Mouse (Mus musculus): Measurements from ENCODE around the gene Rin1. TPM values are rescaled to one million over a fixed set of nuclear protein-coding genes. Genes with fewer than 3 reads are reported as not detected.

Rin1 gene
- total and polyA plus RNA-seq, 2 experiments, result 0.09 to 0.78 TPM

- WGBS, result 10% methylated on average over 8 of the region's 8 CpGs
- TF ChIP-seq CTCF (IDR thresholded peaks at IDR 0.05; ENCODE audit: low read depth, low read length) (peak; percentile 51), POLR2A (IDR thresholded peaks at IDR 0.05; ENCODE audit: extremely low read depth, insufficient read depth, low read length) (no peak)
- DNase-seq (ENCODE audit: extremely low read depth, low read depth, low spot score), result peak; percentile 24
These were observed 35.3 kb upstream of the Rin1 start for GRCm38 (mm10) chr19:5014961-5015398.

GRCm38 (mm10) chr19:5016221-5016742 lies 34.0 kb upstream of the Rin1 start:
- H3K27me3 ChIP-seq (ENCODE audit: control insufficient read depth, insufficient read depth, low read length), result no peaks in the 10 kb centered on the region
- no peaks in the 10 kb centered on the region for H3K4me1 ChIP-seq (ENCODE audit: control insufficient read depth, insufficient read depth, low read length)
- TF ChIP-seq CTCF (IDR thresholded peaks at IDR 0.05; ENCODE audit: low read depth, low read length) (no peak), POLR2A (IDR thresholded peaks at IDR 0.05; ENCODE audit: extremely low read depth, insufficient read depth, low read length) (no peak)
- 36% methylated on average over 10 of the region's 10 CpGs for WGBS
- H3K4me3 ChIP-seq (ENCODE audit: insufficient read depth, low read depth, low read length), result no peak overlapping the region
- DNase-seq (ENCODE audit: extremely low read depth, low read depth, low spot score), result no peak
- H3K27ac ChIP-seq (replicated peaks; ENCODE audit: insufficient read depth, low read depth, low read length), result no peak overlapping the region
- H3K9ac ChIP-seq (ENCODE audit: low read depth, low read length), result no peak overlapping the region
- no peaks in the 10 kb centered on the region for H3K79me2 ChIP-seq (ENCODE audit: control insufficient read depth, insufficient read depth, low read length)
- no peaks in the 10 kb centered on the region for H3K36me3 ChIP-seq (ENCODE audit: control insufficient read depth, insufficient read depth, low read length)

More at GRCm38 (mm10) chr19:5014961-5015398, 35.3 kb upstream of the Rin1 start:
- no peaks in the 10 kb centered on the region for H3K36me3 ChIP-seq (ENCODE audit: control insufficient read depth, insufficient read depth, low read length)
- H3K27me3 ChIP-seq (ENCODE audit: control insufficient read depth, insufficient read depth, low read length), result no peaks in the 10 kb centered on the region
- no peak overlapping the region for H3K4me3 ChIP-seq (ENCODE audit: insufficient read depth, low read depth, low read length)
- no peak overlapping the region for H3K27ac ChIP-seq (replicated peaks; ENCODE audit: insufficient read depth, low read depth, low read length)
- H3K79me2 ChIP-seq (ENCODE audit: control insufficient read depth, insufficient read depth, low read length), result no peaks in the 10 kb centered on the region
- no peaks in the 10 kb centered on the region for H3K4me1 ChIP-seq (ENCODE audit: control insufficient read depth, insufficient read depth, low read length)
- H3K9ac ChIP-seq (ENCODE audit: low read depth, low read length), result no peak overlapping the region

GRCm38 (mm10) chr19:5016782-5017181 lies 33.5 kb upstream of the Rin1 start:
- H3K27ac ChIP-seq (replicated peaks; ENCODE audit: insufficient read depth, low read depth, low read length), result no peak overlapping the region
- no peak for TF ChIP-seq POLR2A (IDR thresholded peaks at IDR 0.05; ENCODE audit: extremely low read depth, insufficient read depth, low read length)
- TF ChIP-seq CTCF (IDR thresholded peaks at IDR 0.05; ENCODE audit: low read depth, low read length), result peak; percentile 87
- no peaks in the 10 kb centered on the region for H3K27me3 ChIP-seq (ENCODE audit: control insufficient read depth, insufficient read depth, low read length)
- H3K4me1 ChIP-seq (ENCODE audit: control insufficient read depth, insufficient read depth, low read length), result no peaks in the 10 kb centered on the region
- WGBS, result 22% methylated on average over 12 of the region's 12 CpGs
- no peaks in the 10 kb centered on the region for H3K36me3 ChIP-seq (ENCODE audit: control insufficient read depth, insufficient read depth, low read length)
- no peak overlapping the region for H3K9ac ChIP-seq (ENCODE audit: low read depth, low read length)
- no peak overlapping the region for H3K4me3 ChIP-seq (ENCODE audit: insufficient read depth, low read depth, low read length)
- no peaks in the 10 kb centered on the region for H3K79me2 ChIP-seq (ENCODE audit: control insufficient read depth, insufficient read depth, low read length)
- peak; percentile 39 for DNase-seq (ENCODE audit: extremely low read depth, low read depth, low spot score)

GRCm38 (mm10) chr19:5017611-5018010 lies 32.7 kb upstream of the Rin1 start:
- no peak overlapping the region for H3K9ac ChIP-seq (ENCODE audit: low read depth, low read length)
- no peak for TF ChIP-seq POLR2A (IDR thresholded peaks at IDR 0.05; ENCODE audit: extremely low read depth, insufficient read depth, low read length)
- TF ChIP-seq CTCF (IDR thresholded peaks at IDR 0.05; ENCODE audit: low read depth, low read length), result no peak
- 85% methylated on average over 4 of the region's 4 CpGs for whole genome bisulfite sequencing

GRCm38 (mm10) chr19:5018191-5018590 lies 32.1 kb upstream of the Rin1 start:
- Histone ChIP-seq H3K79me2 (ENCODE audit: control insufficient read depth, insufficient read depth, low read length) (no peaks in the 10 kb centered on the region), H3K4me3 (ENCODE audit: insufficient read depth, low read depth, low read length) (no peak overlapping the region), H3K36me3 (ENCODE audit: control insufficient read depth, insufficient read depth, low read length) (no peaks in the 10 kb centered on the region), H3K27ac (replicated peaks; ENCODE audit: insufficient read depth, low read depth, low read length) (no peak overlapping the region), H3K9ac (ENCODE audit: low read depth, low read length) (no peak overlapping the region), H3K4me1 (ENCODE audit: control insufficient read depth, insufficient read depth, low read length) (no peaks in the 10 kb centered on the region), H3K27me3 (ENCODE audit: control insufficient read depth, insufficient read depth, low read length) (no peaks in the 10 kb centered on the region)
- TF ChIP-seq POLR2A (IDR thresholded peaks at IDR 0.05; ENCODE audit: extremely low read depth, insufficient read depth, low read length) (no peak), CTCF (IDR thresholded peaks at IDR 0.05; ENCODE audit: low read depth, low read length) (no peak)
- WGBS, result 84% methylated on average over 3 of the region's 3 CpGs
- no peak for DNase-seq (ENCODE audit: extremely low read depth, low read depth, low spot score)

More at GRCm38 (mm10) chr19:5017611-5018010, 32.7 kb upstream of the Rin1 start:
- no peaks in the 10 kb centered on the region for H3K27me3 ChIP-seq (ENCODE audit: control insufficient read depth, insufficient read depth, low read length)
- DNase-seq (ENCODE audit: extremely low read depth, low read depth, low spot score), result no peak
- H3K36me3 ChIP-seq (ENCODE audit: control insufficient read depth, insufficient read depth, low read length), result no peaks in the 10 kb centered on the region
- H3K4me3 ChIP-seq (ENCODE audit: insufficient read depth, low read depth, low read length), result no peak overlapping the region
- H3K4me1 ChIP-seq (ENCODE audit: control insufficient read depth, insufficient read depth, low read length), result no peaks in the 10 kb centered on the region
- H3K27ac ChIP-seq (replicated peaks; ENCODE audit: insufficient read depth, low read depth, low read length), result no peak overlapping the region
- no peaks in the 10 kb centered on the region for H3K79me2 ChIP-seq (ENCODE audit: control insufficient read depth, insufficient read depth, low read length)

- no peak for DNase-seq (ENCODE audit: extremely low read depth, low read depth, low spot score)
- Histone ChIP-seq H3K9ac (ENCODE audit: low read depth, low read length) (no peak overlapping the region), H3K4me1 (ENCODE audit: control insufficient read depth, insufficient read depth, low read length) (peaks cover 3% of the 10 kb centered on the region; the same call in 1 of the 2 replicates), H3K79me2 (ENCODE audit: control insufficient read depth, insufficient read depth, low read length) (no peaks in the 10 kb centered on the region), H3K27ac (replicated peaks; ENCODE audit: insufficient read depth, low read depth, low read length) (no peak overlapping the region), H3K36me3 (ENCODE audit: control insufficient read depth, insufficient read depth, low read length) (no peaks in the 10 kb centered on the region), H3K4me3 (ENCODE audit: insufficient read depth, low read depth, low read length) (no peak overlapping the region), H3K27me3 (ENCODE audit: control insufficient read depth, insufficient read depth, low read length) (no peaks in the 10 kb centered on the region)
- TF ChIP-seq CTCF (IDR thresholded peaks at IDR 0.05; ENCODE audit: low read depth, low read length) (no peak), POLR2A (IDR thresholded peaks at IDR 0.05; ENCODE audit: extremely low read depth, insufficient read depth, low read length) (no peak)
- 95% methylated on average over 2 of the region's 2 CpGs for WGBS
These were observed 28.9 kb upstream of the Rin1 start for GRCm38 (mm10) chr19:5021416-5021815.
